Mouse (Mus musculus) C2C12 (cell line): ENCODE results near the gene 4930568D16Rik. TPM values are rescaled to one million over a fixed set of nuclear protein-coding genes. Genes with fewer than 3 reads are reported as not detected.

ENCODE experiments used
- H3K27me3 ChIP-seq: one replicate; pipeline ENCODE4 v1.6.1; 2011; ENCODE audit not compliant: control insufficient read depth, insufficient read depth, insufficient read length
- H3K36me3 ChIP-seq: one replicate; pipeline ENCODE4 v1.6.1; 2011; ENCODE audit not compliant: control insufficient read depth, insufficient read depth
- H3K4me3 ChIP-seq: one replicate; pipeline ENCODE4 v1.5.1; 2011; ENCODE audit warnings: mild to moderate bottlenecking, control low read depth; ENCODE audit not compliant: poor library complexity, insufficient read depth, severe bottlenecking
- H3K79me2 ChIP-seq: one replicate; pipeline ENCODE4 v1.6.1; 2011; ENCODE audit not compliant: control insufficient read depth, insufficient read depth
- H3K79me3 ChIP-seq: one replicate; pipeline ENCODE4 v1.6.1; 2011; ENCODE audit warnings: low read depth, control low read depth
- H3ac ChIP-seq: one replicate; pipeline ENCODE3; 2011; ENCODE audit warnings: low read depth; ENCODE audit not compliant: control insufficient read depth, insufficient read length
- CEBPB ChIP-seq: IDR thresholded peaks from one replicate; pipeline ENCODE4 v1.6.1; 2011; ENCODE audit warnings: low read depth, mild to moderate bottlenecking, control low read depth, moderate library complexity
- CTCF ChIP-seq: IDR thresholded peaks from one replicate; pipeline ENCODE4 v1.5.1; 2011; ENCODE audit not compliant: control insufficient read depth, insufficient read depth, insufficient read length
- FOSL1 ChIP-seq: IDR thresholded peaks from one replicate; pipeline ENCODE4 v1.8.0; 2011; ENCODE audit warnings: mild to moderate bottlenecking, low read length; ENCODE audit not compliant: poor library complexity, insufficient read depth, severe bottlenecking
- MAX ChIP-seq: IDR thresholded peaks from one replicate; pipeline ENCODE4 v1.6.1; 2011; ENCODE audit warnings: mild to moderate bottlenecking, control low read depth
- MYOD1 ChIP-seq: IDR thresholded peaks from one replicate; pipeline ENCODE4 v1.6.1; 2011; ENCODE audit warnings: low read depth; ENCODE audit not compliant: control insufficient read depth, insufficient read length
- MYOG ChIP-seq: IDR thresholded peaks from one replicate; pipeline ENCODE4 v1.6.1; 2011; ENCODE audit not compliant: control insufficient read depth, insufficient read length; ENCODE audit errors: extremely low read depth
- USF1 ChIP-seq: IDR thresholded peaks from one replicate; pipeline ENCODE4 v1.6.1; 2011; ENCODE audit warnings: low read depth, mild to moderate bottlenecking, control low read depth, moderate library complexity
- long read RNA-seq, 2 experiments: library from polyadenylated mRNA; unstranded; transcript quantifications; one replicate each; pipeline ENCODE4 v2.0.0; 2019 to 2020
- polyA plus RNA-seq: library from polyadenylated mRNA; unstranded; fragments of >200 nt; fragmentation: generic; extraction: Trizol; gene quantifications from one replicate; pipeline ENCODE4 v1.2.1, GENCODE M21; 2012; ENCODE audit warnings: missing spikeins

4930568D16Rik gene
- polyA plus RNA-seq = not detected
- long read RNA-seq, experiment 1 = 0 reads
- long read RNA-seq, experiment 2 = 0 reads

- no peaks in the 10 kb centered on the region for H3K79me2 ChIP-seq
- no peaks in the 10 kb centered on the region for H3K36me3 ChIP-seq
- TF ChIP-seq MYOD1 (no peak), FOSL1 (no peak), MYOG (no peak), MAX (no peak), CEBPB (no peak), USF1 (no peak), CTCF (no peak)
- H3K4me3 ChIP-seq = no peak within 1 kb of the TSS
- H3K79me3 ChIP-seq = no peaks in the 10 kb centered on the region
- no peak within 1 kb of the TSS for H3ac ChIP-seq
- no peaks in the 10 kb centered on the region for H3K27me3 ChIP-seq
Observed at GRCm38 (mm10) chr2:35367629-35368028, at the start of gene 4930568D16Rik. Gene 4930568D16Rik (minus strand): TSS chr2:35367729.

- peaks cover 27% of the 10 kb centered on the region for H3K36me3 ChIP-seq
- H3ac ChIP-seq = no peak overlapping the region
- H3K79me3 ChIP-seq = no peaks in the 10 kb centered on the region
- H3K79me2 ChIP-seq = no peaks in the 10 kb centered on the region
- H3K27me3 ChIP-seq = no peaks in the 10 kb centered on the region
- TF ChIP-seq MYOG (no peak), MYOD1 (no peak), CTCF (no peak), MAX (no peak), FOSL1 (no peak), CEBPB (no peak), USF1 (no peak)
- no peak overlapping the region for H3K4me3 ChIP-seq
Observed at GRCm38 (mm10) chr2:35417231-35417630, 49.7 kb upstream of the 4930568D16Rik start.

GRCm38 (mm10) chr2:35416473-35416872, 48.9 kb upstream of the 4930568D16Rik start:
- H3ac ChIP-seq = no peak overlapping the region
- H3K79me3 ChIP-seq = no peaks in the 10 kb centered on the region
- H3K27me3 ChIP-seq = no peaks in the 10 kb centered on the region
- no peaks in the 10 kb centered on the region for H3K79me2 ChIP-seq
- TF ChIP-seq USF1 (no peak), FOSL1 (no peak), MYOD1 (no peak), CEBPB (no peak), CTCF (no peak), MAX (no peak), MYOG (no peak)
- H3K36me3 ChIP-seq = peaks cover 19% of the 10 kb centered on the region
- H3K4me3 ChIP-seq = no peak overlapping the region

- H3K79me2 ChIP-seq = no peaks in the 10 kb centered on the region
- H3K36me3 ChIP-seq = peaks cover 7% of the 10 kb centered on the region
- TF ChIP-seq FOSL1 = no peak
- no peak for TF ChIP-seq MYOD1
- no peak for TF ChIP-seq MAX
- no peak for TF ChIP-seq USF1
- TF ChIP-seq MYOG = no peak
- no peak for TF ChIP-seq CEBPB
- TF ChIP-seq CTCF = no peak
- H3ac ChIP-seq = no peak overlapping the region
- no peaks in the 10 kb centered on the region for H3K79me3 ChIP-seq
- no peak overlapping the region for H3K4me3 ChIP-seq
- H3K27me3 ChIP-seq = no peaks in the 10 kb centered on the region
Observed at GRCm38 (mm10) chr2:35412810-35413209, 45.3 kb upstream of the 4930568D16Rik start.

GRCm38 (mm10) chr2:35412246-35412645, 44.7 kb upstream of the 4930568D16Rik start:
- no peaks in the 10 kb centered on the region for H3K79me2 ChIP-seq
- H3K36me3 ChIP-seq = peaks cover 12% of the 10 kb centered on the region
- no peaks in the 10 kb centered on the region for H3K27me3 ChIP-seq
- no peak for TF ChIP-seq MYOD1
- TF ChIP-seq USF1 = no peak
- no peak for TF ChIP-seq MAX
- TF ChIP-seq MYOG = no peak
- no peak for TF ChIP-seq FOSL1
- no peak for TF ChIP-seq CEBPB
- no peak for TF ChIP-seq CTCF
- no peak overlapping the region for H3K4me3 ChIP-seq
- H3ac ChIP-seq = no peak overlapping the region
- H3K79me3 ChIP-seq = no peaks in the 10 kb centered on the region

GRCm38 (mm10) chr2:35411640-35412190, 44.2 kb upstream of the 4930568D16Rik start:
- H3K27me3 ChIP-seq = no peaks in the 10 kb centered on the region
- H3K79me2 ChIP-seq = no peaks in the 10 kb centered on the region
- TF ChIP-seq MAX (no peak), USF1 (no peak), FOSL1 (no peak), MYOG (no peak), MYOD1 (no peak), CEBPB (no peak), CTCF (no peak)

More at GRCm38 (mm10) chr2:35411640-35412190, 44.2 kb upstream of the 4930568D16Rik start:
- Histone ChIP-seq H3K36me3 (peaks cover 16% of the 10 kb centered on the region), H3ac (no peak overlapping the region), H3K4me3 (no peak overlapping the region), H3K79me3 (no peaks in the 10 kb centered on the region)
